Mouse (Mus musculus) ES-E14 (cell line): Measurements from ENCODE around the gene Mre11a.

ENCODE experiments used
- CHD2 ChIP-seq: IDR thresholded peaks from 2 replicates; pipeline ENCODE4 v1.6.1; 2014; ENCODE audit warnings: mild to moderate bottlenecking, low read depth, low read length, inconsistent platforms
- MAFK ChIP-seq: IDR thresholded peaks from 2 replicates; pipeline ENCODE4 v1.6.1; 2014; ENCODE audit warnings: mild to moderate bottlenecking, low read depth, low read length, inconsistent platforms; ENCODE audit not compliant: insufficient read depth
- ZC3H11A ChIP-seq: IDR thresholded peaks from 2 replicates; pipeline ENCODE4 v1.6.1; 2012; ENCODE audit warnings: low read depth, mild to moderate bottlenecking, inconsistent platforms, low read length, borderline replicate concordance
- ZNF384 ChIP-seq: IDR thresholded peaks from 2 replicates; pipeline ENCODE4 v1.6.1; 2012; ENCODE audit warnings: low read depth, low read length, inconsistent platforms

GRCm38 (mm10) chr9:14841878-14842761, 57.7 kb downstream of the Mre11a start:
- no peak for TF ChIP-seq ZC3H11A
- no peak for TF ChIP-seq CHD2
- no peak for TF ChIP-seq MAFK
- TF ChIP-seq ZNF384: no peak
